Mouse (Mus musculus) heart, adult 2 months (tissue): ENCODE data around the gene Brd1.

Experiments
- CTCF ChIP-seq: fragments of 200-600 bp; IDR thresholded peaks from 2 replicates; pipeline ENCODE4 v1.8.1; 2022; ENCODE audit warnings: antibody characterized with exemption, mild to moderate bottlenecking, moderate library complexity
- EP300 ChIP-seq: fragments of 200-500 bp; IDR thresholded peaks from 2 replicates; pipeline ENCODE4 v1.6.1; 2011; ENCODE audit warnings: low read depth, low read length, control low read depth; ENCODE audit not compliant: insufficient read depth
- POLR2A ChIP-seq: fragments of 200-500 bp; IDR thresholded peaks from 2 replicates; pipeline ENCODE4 v1.6.1; 2011; ENCODE audit warnings: mild to moderate bottlenecking, low read depth, low read length, control low read depth; ENCODE audit not compliant: insufficient read depth

DNA sequence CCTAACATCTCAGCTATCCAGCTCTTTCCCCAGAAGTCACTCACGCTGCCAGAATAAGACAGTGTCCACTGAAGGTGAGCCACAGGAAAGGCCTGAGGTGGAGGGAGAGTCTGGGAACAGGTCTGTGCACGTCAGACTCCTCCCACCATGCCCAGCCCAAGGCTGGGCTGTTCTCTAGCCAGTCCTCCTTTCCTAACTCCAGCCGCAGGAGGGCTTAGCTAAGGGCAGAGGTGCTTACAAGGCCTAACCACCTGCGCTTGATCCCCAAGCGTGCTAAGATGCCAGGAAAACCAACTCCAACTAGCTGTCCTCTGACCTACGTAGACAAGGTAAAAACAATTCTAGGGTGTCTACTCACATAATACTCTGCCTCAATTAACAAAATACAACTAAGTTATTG, 27.7 kb downstream of the Brd1 start:
- TF ChIP-seq POLR2A (no peak), EP300 (no peak), CTCF (no peak)
